Mouse (Mus musculus) forelimb bud, embryonic 11.5 days (tissue): ENCODE measurements around the gene Farsb.
A peak's percentile ranks its signal among the peaks of the same experiment; 100 is the strongest.
"Not testable (repeated sequence)": the region's sequence is repeated elsewhere in the genome, so short reads cannot be mapped to it uniquely, and the experiment has no call there.

ENCODE experiments used
- DNase-seq: peaks from one replicate; pipeline ENCODE4 v3.0.0-alpha.2; 2012; ENCODE audit warnings: low read depth, low spot score

Farsb gene

DNA sequence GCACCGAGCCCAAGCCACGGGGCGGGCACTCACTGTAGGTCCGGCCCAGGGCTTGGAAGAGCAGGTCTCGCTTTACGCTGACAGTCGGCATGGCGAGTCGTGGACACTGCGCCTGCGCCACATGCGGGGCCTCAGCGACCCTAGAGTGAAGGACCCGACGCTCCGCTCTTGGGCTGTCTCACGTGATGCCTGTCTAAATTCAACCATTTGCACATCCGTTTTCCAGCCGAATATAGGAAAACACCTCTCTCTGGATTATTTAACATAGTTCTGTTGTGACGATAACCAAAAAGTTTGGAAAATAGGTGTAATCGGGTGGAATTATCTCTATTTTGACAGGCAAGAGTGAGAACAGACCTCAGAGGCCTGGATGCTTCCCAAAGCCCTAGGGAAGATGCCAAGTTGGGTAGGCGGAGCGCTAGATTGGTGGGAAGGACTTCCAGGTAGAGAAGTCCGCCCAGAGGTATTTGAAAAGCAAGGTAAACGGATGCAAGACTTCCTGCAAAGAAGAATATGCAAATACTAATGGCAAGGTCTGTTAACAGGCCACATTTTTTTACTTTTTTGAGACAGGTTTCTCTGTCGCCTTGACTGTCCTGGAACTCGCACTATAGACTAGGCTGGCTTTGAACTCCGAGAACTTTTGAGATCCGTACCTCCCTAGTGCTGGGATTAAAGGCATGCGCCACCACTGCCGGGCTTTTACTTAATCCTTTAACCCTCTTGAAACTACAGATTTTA is at the start of gene Farsb:
Gene Farsb, minus strand, starts transcription at position 146 of the 741 bp plus-strand sequence.
- peak; percentile 88 for DNase-seq

DNA sequence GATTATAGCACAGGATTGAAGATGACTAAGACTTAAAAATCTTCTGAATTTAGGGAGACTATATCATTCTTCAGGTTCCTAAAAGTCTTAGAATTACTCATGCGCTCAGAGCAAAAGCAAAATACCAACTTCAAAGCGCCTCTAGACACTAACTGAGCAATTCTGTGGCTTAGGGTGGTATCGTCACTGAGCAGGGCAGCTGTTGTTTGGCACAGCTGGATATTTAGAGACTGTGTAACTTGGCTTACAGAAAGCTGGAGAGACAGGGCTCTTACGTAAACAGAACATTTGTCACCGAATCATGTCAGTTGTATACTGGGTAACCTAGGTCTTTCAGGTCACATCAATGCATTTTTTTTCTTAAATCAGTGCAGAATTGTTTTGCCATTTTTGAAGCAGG is 49.7 kb upstream of the Farsb start:
- DNase-seq = no peak

DNA sequence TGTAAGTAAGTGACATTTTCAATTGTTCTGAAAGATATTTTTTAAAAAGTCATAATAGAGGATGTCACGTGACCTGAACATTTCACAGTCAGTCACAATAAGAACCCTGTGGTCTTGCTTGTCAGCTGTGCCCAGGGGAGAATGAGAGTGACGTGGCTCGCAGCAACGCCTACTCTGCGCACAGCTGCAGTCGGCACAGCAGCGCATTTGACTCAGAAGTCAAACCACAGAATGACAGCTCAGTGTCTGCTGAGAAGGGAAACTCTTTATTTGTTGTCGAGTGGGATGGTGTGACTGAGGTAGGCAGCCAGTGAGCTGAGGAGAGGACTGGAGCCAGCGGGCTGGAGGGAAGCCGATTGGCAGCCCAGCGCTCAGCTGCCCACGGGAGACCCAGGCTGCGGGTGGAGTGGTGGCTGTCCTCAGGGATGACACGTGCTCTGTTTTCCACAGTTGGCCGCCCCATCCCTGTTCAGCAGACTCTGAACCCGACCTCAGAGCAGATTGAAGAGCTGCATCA is 48.9 kb upstream of the Farsb start:
- peak; percentile 16 for DNase-seq

GRCm38 (mm10) chr1:78536310-78537164 is 47.8 kb upstream of the Farsb start:
- peak; percentile 63 for DNase-seq

DNA sequence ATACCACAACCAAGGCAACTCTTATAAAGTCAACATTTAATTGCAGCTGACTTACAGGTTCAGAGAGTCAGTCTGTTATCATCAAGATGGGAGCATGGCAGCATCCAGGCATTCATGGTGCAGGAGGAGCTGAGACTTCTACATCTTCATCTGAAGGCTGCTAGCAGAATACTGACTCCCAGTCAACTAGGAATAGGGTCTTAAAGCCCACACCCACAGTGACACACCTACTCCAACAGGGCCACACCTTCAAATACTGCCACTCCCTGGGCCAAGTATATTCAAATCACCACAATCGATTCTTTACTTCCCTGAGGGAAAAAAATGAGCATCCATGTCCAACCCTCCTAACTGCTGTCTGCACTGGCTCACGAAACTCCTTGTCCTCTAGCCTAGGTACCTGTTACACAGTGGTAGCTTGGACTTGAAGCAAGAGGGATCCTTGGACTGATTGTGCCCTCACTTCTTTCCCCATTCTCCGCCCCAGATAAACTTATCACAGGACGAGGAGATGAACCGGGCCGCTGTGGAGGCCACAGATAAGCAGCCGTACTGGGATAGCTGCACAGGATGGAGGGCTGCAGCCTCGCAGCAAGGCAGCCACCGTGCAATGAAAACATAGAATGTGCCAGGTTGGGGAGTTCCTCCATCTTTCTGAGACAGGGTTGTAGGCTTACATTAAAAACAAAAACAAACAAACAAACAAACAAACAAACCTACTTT is 45.9 kb upstream of the Farsb start:
- no peak for DNase-seq

DNA sequence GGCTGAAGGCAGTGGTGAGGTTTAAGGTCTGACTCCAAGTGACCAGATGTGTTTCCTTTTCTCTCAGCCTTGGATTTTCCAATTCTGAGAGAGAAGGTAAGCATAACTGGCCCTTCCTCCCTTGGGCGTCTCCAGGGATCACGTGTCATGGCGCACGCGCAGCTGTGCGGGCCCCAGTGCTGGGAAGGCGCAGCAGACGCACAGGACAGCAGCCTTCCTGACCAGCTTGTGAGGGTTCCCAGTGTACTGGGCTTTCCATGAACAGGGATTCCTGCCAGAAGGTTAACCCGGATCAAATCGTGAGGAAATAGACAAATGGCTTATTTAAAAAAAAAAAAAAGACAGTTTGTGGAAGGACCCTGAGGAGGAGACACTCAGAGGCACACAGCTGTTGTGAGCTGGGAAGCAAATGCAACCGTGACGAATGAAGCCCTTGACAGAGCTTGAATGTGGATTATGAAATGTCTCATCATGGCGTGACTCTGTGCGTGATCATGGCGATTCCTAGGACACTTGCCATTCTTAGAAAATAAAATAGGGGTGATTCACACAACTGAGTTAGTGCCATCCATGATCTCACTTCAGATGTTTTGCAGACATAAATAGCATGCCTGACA is 43.6 kb upstream of the Farsb start:
- no peak for DNase-seq

GRCm38 (mm10) chr1:78530500-78531215 is 42.0 kb upstream of the Farsb start:
- no peak for DNase-seq

- DNase-seq = no peak
Measured at GRCm38 (mm10) chr1:78529011-78529410, 40.3 kb upstream of the Farsb start.

GRCm38 (mm10) chr1:78528356-78528755 is 39.7 kb upstream of the Farsb start:
- DNase-seq = no peak

- peak; percentile 72 for DNase-seq
Measured at GRCm38 (mm10) chr1:78525189-78525886, 36.6 kb upstream of the Farsb start.

- no peak for DNase-seq
Measured at GRCm38 (mm10) chr1:78518907-78519306, 30.2 kb upstream of the Farsb start.

DNA sequence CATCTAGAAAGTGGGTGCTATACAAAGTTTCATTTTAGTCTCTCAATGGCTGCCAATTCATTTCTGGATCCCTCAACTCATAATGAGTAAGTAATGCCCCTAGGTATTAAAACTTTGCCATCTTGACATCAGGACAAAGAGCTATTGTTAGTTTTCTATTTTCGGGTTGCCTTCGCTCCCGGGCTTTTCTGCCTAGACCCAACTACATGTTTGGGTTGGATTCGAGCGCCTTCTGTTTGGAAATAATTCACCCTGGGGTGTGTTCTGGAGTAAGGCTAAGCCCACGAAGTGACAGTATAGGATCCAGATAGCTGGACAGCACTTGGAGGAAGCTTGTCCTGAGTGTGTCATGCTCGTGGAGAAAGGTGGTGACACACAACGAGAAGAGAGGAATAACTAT is 24.1 kb upstream of the Farsb start:
- DNase-seq = no peak

- DNase-seq = peak; percentile 14
Measured at GRCm38 (mm10) chr1:78511621-78512160, 23.0 kb upstream of the Farsb start, which contains the start of gene BC035947. Gene BC035947 (minus strand): TSS chr1:78512158.

DNA sequence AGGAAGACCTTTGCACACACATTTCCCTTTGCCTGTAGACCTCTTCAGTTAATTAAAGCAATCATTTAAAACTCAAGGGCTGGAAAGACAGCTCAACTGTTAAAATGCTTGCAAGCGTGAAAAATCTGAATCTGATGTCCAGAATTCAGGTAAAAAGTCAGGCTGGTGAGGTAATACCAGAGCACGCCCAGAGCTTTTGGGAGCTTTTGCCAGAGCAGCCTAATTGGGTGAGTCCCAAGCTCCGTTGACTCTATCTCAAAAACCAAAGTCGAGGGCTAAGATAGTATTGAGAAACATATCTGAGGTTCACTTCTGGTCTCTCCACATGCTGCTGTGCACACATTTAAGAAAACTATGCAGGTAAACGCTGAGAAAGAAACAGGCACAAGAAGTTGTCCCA is 22.2 kb upstream of the Farsb start, which contains the start of gene Mogat1:
Gene Mogat1, plus strand, starts transcription at position 130 of the 400 bp plus-strand sequence.
- DNase-seq = no peak

GRCm38 (mm10) chr1:78507137-78507536 is 18.4 kb upstream of the Farsb start:
- DNase-seq = no peak

GRCm38 (mm10) chr1:78502527-78502926 is 13.8 kb upstream of the Farsb start:
- no peak for DNase-seq

GRCm38 (mm10) chr1:78501856-78502255 is 13.2 kb upstream of the Farsb start:
- DNase-seq = not testable (repeated sequence)

DNA sequence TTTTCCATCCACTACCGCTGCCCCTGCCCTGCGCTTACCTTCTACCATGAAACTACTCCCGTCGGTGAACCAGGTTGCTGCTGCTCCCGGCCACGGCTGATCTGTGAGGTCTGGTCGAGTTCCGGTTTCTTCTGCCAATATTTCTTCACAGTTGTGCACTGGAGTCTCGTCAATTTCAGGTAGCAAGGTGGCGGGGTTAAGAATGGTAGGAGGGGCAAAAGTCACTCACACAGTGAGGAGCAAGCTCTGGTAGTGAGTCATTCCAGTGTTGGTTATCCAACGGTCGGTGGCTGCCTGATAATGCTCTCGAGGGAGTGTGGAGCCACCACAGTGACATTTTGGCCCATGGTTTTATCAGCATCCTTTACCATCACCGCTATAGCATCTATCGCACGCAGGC is 12.3 kb upstream of the Farsb start:
- DNase-seq = no peak

DNA sequence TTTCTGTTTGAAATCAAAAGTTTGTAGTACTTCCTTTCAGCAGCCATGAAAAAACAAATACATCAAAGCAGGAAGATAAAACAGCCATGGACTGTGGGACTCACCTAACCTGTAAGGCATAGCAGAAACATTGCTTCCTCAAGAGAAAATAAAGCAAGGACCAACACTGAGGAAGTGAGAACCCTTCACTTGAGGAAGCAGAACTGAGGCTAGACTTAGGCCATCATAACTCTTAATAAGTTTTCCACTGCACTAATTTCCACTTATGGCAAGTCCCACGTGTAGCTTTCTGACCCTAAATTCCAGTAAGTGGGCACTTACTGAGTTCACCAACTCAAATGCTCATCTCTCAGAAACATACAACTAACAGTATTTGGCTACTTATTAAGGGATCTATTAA is 1.4 kb upstream of the Farsb start:
- DNase-seq = no peak

GRCm38 (mm10) chr1:78488427-78488751 is 308 bp downstream of the Farsb start:
- DNase-seq = no peak
